Mouse (Mus musculus): ENCODE measurements around the gene Lbx1.
A peak's percentile ranks its signal among the peaks of the same experiment; 100 is the strongest.

Lbx1 gene

GRCm38 (mm10) chr19:45233496-45234127, 2.0 kb downstream of the Lbx1 start:
- DNase-seq (ENCODE audit: low spot score), result no peak

- no peak for DNase-seq (ENCODE audit: low spot score)
Measured at GRCm38 (mm10) chr19:45232443-45233410, 2.9 kb downstream of the Lbx1 start.

GRCm38 (mm10) chr19:45232036-45232410, 3.6 kb downstream of the Lbx1 start:
- DNase-seq (ENCODE audit: low spot score), result no peak

GRCm38 (mm10) chr19:45231383-45232035, 4.1 kb downstream of the Lbx1 start:
- no peak for DNase-seq (ENCODE audit: low spot score)

- no peak for DNase-seq (ENCODE audit: low spot score)
Measured at GRCm38 (mm10) chr19:45230848-45231382, 4.7 kb downstream of the Lbx1 start.

- DNase-seq (ENCODE audit: low spot score), result no peak
Measured at GRCm38 (mm10) chr19:45230201-45230611, 5.4 kb downstream of the Lbx1 start.

GRCm38 (mm10) chr19:45229378-45230135, 6.1 kb downstream of the Lbx1 start:
- DNase-seq (ENCODE audit: low spot score), result no peak

- DNase-seq (ENCODE audit: low spot score), result no peak
Measured at GRCm38 (mm10) chr19:45228781-45229180, 6.8 kb downstream of the Lbx1 start.

GRCm38 (mm10) chr19:45228097-45228496, 7.5 kb downstream of the Lbx1 start:
- no peak for DNase-seq (ENCODE audit: low spot score)

- DNase-seq (ENCODE audit: low spot score), result no peak
Measured at GRCm38 (mm10) chr19:45227671-45228070, 7.9 kb downstream of the Lbx1 start.

- DNase-seq (ENCODE audit: low spot score), result no peak
Measured at GRCm38 (mm10) chr19:45227049-45227448, 8.6 kb downstream of the Lbx1 start.

- no peak for DNase-seq (ENCODE audit: low spot score)
Measured at GRCm38 (mm10) chr19:45226246-45226645, 9.4 kb downstream of the Lbx1 start.

GRCm38 (mm10) chr19:45225130-45225529, 10.5 kb downstream of the Lbx1 start:
- DNase-seq (ENCODE audit: low spot score), result no peak

- DNase-seq (ENCODE audit: low spot score), result no peak
Measured at GRCm38 (mm10) chr19:45224286-45224559, 11.4 kb downstream of the Lbx1 start.

GRCm38 (mm10) chr19:45223413-45224285, 12.0 kb downstream of the Lbx1 start:
- no peak for DNase-seq (ENCODE audit: low spot score)

GRCm38 (mm10) chr19:45222141-45222782, 13.3 kb downstream of the Lbx1 start:
- DNase-seq (ENCODE audit: low spot score), result no peak

- no peak for DNase-seq (ENCODE audit: low spot score)
Measured at GRCm38 (mm10) chr19:45221458-45221783, 14.2 kb downstream of the Lbx1 start.

GRCm38 (mm10) chr19:45220593-45221457, 14.8 kb downstream of the Lbx1 start:
- peak; percentile 79 for DNase-seq (ENCODE audit: low spot score)

GRCm38 (mm10) chr19:45216240-45216639, 19.4 kb downstream of the Lbx1 start:
- peak; percentile 48 for DNase-seq (ENCODE audit: low spot score)

- DNase-seq (ENCODE audit: low spot score), result no peak
Measured at GRCm38 (mm10) chr19:45215431-45215830, 20.2 kb downstream of the Lbx1 start.

Data from c-Kit-positive CD71-positive TER-119-positive erythroid progenitor cells, embryonic 14.5 days (primary cell).